Comparison of ENCODE assay signal across 9 mouse cellular contexts in genomic region chr14:55788256-55789050, GRCm38 (mm10). TPM values are rescaled to one million over a fixed set of nuclear protein-coding genes. Genes with fewer than 3 reads are reported as not detected.
DNase-seq lines count a peak whose midpoint lies in the region; ATAC-seq lines count a peak whose summit lies in the region.
"Had no signal": no experiment of that assay in that cellular context is flagged by ENCODE, and none has a peak within 500 bp of the region (broad histone marks: within the 10 kb centered on the region; RNA-seq: fewer than 3 reads in every experiment).

Ripk3 (minus strand) TSS chr14:55788865.

- no peaks in the 10 kb centered on the region for H3K36me3 ChIP-seq in erythroblast, embryonic 14.5 days (ENCODE audit: control insufficient read depth)
- H3K36me3 ChIP-seq in heart, embryonic 13.5 days = 0 out of 2 replicates have a peak, but pooled peaks cover 2% of the 10 kb centered on the region
- H3K36me3 ChIP-seq in splenic B cell, adult 2 months (ENCODE audit: control insufficient read depth, insufficient read depth, low read length, poor library complexity, severe bottlenecking) = no peaks in the 10 kb centered on the region

- 5% methylated on average over 40 of the region's 40 CpGs for WGBS in heart, embryonic 13.5 days

- peaks cover 28% of the 10 kb centered on the region for H3K27me3 ChIP-seq in erythroblast, embryonic 14.5 days (ENCODE audit: control insufficient read depth)
- peaks cover 77% of the 10 kb centered on the region for H3K27me3 ChIP-seq in heart, embryonic 13.5 days (replicated peaks)
- H3K27me3 ChIP-seq in splenic B cell, adult 2 months (ENCODE audit: control insufficient read depth, insufficient read depth, low read length, poor library complexity, severe bottlenecking) = no peaks in the 10 kb centered on the region

- peak; percentile 63 for DNase-seq in kidney, postnatal 10 days
- peak; percentile 58 to 71 for DNase-seq in lung, postnatal 4 days
- peak; percentile 78 for DNase-seq in splenic B cell, adult 2 months (ENCODE audit: low read depth, low spot score)
- no peak for DNase-seq in left cerebral cortex, postnatal 14 days (ENCODE audit: low spot score in 2 of 2)

- intact Hi-C loops in left cerebral cortex, postnatal 14 days (cut with DNase I) = no loop called here

- H3K4me1 ChIP-seq in erythroblast, embryonic 14.5 days (ENCODE audit: control insufficient read depth) = peaks cover 16% of the 10 kb centered on the region
- peaks cover 32% of the 10 kb centered on the region for H3K4me1 ChIP-seq in heart, embryonic 13.5 days

- peak within 1 kb of the TSS; percentile 88 for H3K4me2 ChIP-seq in heart, embryonic 13.5 days

- H3K9ac ChIP-seq in heart, embryonic 13.5 days = peak within 1 kb of the TSS; percentile 76

- no peaks in the 10 kb centered on the region for H3K9me3 ChIP-seq in erythroblast, embryonic 14.5 days (ENCODE audit: control insufficient read depth, low read length)
- no peaks in the 10 kb centered on the region for H3K9me3 ChIP-seq in heart, embryonic 13.5 days

- ATAC-seq in erythroblast, adult 5-6 weeks (replicated peaks; ENCODE audit: low FRiP score, poor library complexity, severe bottlenecking) = no peak; the same call in 1 of the 2 replicates
- peak; percentile 94 for ATAC-seq in common myeloid progenitor, adult 5-6 weeks (replicated peaks; ENCODE audit: low read depth, poor library complexity, severe bottlenecking)
- no peak for ATAC-seq in heart, embryonic 13.5 days (ENCODE audit: extremely low read depth, insufficient number of reproducible peaks, low FRiP score, low TSS enrichment)

- H3K4me3 ChIP-seq in erythroblast, embryonic 14.5 days (replicated peaks) = peak within 1 kb of the TSS; percentile 60
- H3K4me3 ChIP-seq in heart, embryonic 13.5 days = peak within 1 kb of the TSS; percentile 60
- H3K4me3 ChIP-seq: myocyte had no signal

- no peak within 1 kb of the TSS for H3K27ac ChIP-seq in heart, embryonic 13.5 days (replicated peaks)

RNA-seq across cellular contexts. Expression of gene Ripk3, which starts in this region (rescaled TPM):
- 0.47 and 0.58 TPM in 2 replicates for polyA plus RNA-seq in erythroblast, embryonic 14.5 days (2012)
- 17.1 and 22.6 TPM in 2 replicates for total RNA-seq in erythroblast, adult 5-6 weeks (2015; ENCODE audit: low replicate concordance)
- 6.7 and 7.2 TPM in 2 replicates for total RNA-seq in erythroblast, adult 5-6 weeks (2017; ENCODE audit: low replicate concordance)
- total RNA-seq in common myeloid progenitor, adult 5-6 weeks (2017) = 33.0 and 43.3 TPM in 2 replicates
- polyA plus RNA-seq in heart, embryonic 13.5 days (2015; fragmentation: Nextera tagmentation; extraction: Ambion mirVana) = 18.8 and 20.6 TPM in 2 replicates
- 1 to 10 TPM in 1 of 2 experiments, under 1 TPM in 1; 0.83 to 1.0 TPM for total RNA-seq in left cerebral cortex, postnatal 14 days (2021)

Comparison
In these comparisons a context has a peak if more than half of its experiments do, and no peak if none do; other contexts are left out.
1. RNA of gene Ripk3 (polyA plus RNA-seq): 18.8 to 20.6 TPM in heart, embryonic 13.5 days; 0.47 to 0.58 TPM in erythroblast, embryonic 14.5 days; every median in the first group is over 10 times any median in the second.
2. DNase-seq: peak in kidney, postnatal 10 days (single experiment), lung, postnatal 4 days (2 of 2) and splenic B cell, adult 2 months (single experiment); none in left cerebral cortex, postnatal 14 days (0 of 2).